Mouse (Mus musculus) left cerebral cortex, postnatal 10 days (tissue): ENCODE measurements around the gene Adamts8. TPM values are rescaled to one million over a fixed set of nuclear protein-coding genes. Genes with fewer than 3 reads are reported as not detected.

Experiments
- DNase-seq, 2 experiments: peaks; one replicate each; pipeline ENCODE4 v3.0.0; 2021 to 2022; ENCODE audit warnings: low spot score in 2 of 2, mixed read lengths in 1 of 2; ENCODE audit errors: extremely low spot score in 1 of 2
- intact Hi-C: fragments of 180-260 bp; cut with DNase I; formaldehyde crosslinking; loops from one replicate; pipeline ENCODE4 v1.15.1; 2025
- total RNA-seq, 2 experiments: library from RNA; stranded (reverse); gene quantifications; 2 replicates each; pipeline ENCODE4 v1.2.3; 2021

Adamts8 gene
- 10 to 100 TPM; 11.3 to 12.4 TPM for total RNA-seq

DNA sequence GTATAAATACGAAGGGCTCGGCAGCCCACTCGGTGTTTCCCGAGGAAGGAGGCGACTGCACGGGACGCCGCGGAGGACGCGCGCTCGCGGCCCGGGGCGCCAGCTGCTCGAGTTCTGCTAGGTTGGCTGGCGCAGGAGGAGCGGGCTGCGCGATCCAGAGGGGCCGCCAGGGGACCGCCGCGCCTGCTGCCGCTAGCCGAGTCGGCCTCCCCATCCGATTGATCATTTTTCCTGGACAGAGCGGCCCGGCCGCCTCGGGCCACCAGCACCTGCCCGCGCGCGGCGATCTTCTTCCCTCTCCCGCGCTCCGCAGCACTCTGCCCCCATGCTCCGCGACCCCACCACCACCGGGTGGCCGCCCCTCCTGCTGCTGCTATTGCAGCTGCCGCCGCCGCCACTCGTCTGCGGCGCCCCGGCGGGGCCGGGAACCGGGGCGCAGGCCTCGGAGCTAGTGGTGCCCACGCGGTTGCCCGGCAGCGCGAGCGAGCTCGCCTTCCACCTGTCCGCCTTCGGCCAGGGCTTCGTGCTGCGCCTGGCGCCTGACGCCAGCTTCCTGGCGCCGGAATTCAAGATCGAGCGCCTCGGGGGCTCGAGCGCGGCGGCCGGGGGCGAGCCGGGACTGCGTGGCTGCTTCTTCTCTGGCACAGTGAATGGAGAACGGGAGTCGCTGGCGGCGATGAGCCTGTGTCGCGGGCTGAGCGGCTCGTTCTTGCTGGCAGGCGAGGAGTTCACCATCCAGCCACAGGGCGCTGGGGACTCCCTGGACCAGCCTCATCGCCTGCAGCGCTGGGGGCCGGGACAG is at the start of gene Adamts8:
Gene Adamts8, plus strand, starts transcription at position 51 of the 802 bp plus-strand sequence.
- intact Hi-C loops = loop anchor here (2.0 to 10.0 kb wide), 2 partner anchors 140 to 498 kb away; no protein-coding TSS in a partner anchor
- peak in 1 of 2 experiments; percentile 80 for DNase-seq

- intact Hi-C loops = no loop called here
- no peak for DNase-seq
Measured at GRCm38 (mm10) chr9:30895618-30896017, 46.7 kb upstream of the Adamts8 start.

GRCm38 (mm10) chr9:30896752-30897151 is 45.6 kb upstream of the Adamts8 start:
- peak in 1 of 2 experiments; percentile 62 for DNase-seq
- intact Hi-C loops = no loop called here

GRCm38 (mm10) chr9:30897169-30897568 is 45.2 kb upstream of the Adamts8 start:
- intact Hi-C loops = no loop called here
- DNase-seq = no peak

GRCm38 (mm10) chr9:30902152-30902551 is 40.2 kb upstream of the Adamts8 start:
- intact Hi-C loops = no loop called here
- no peak for DNase-seq

GRCm38 (mm10) chr9:30902641-30903040 is 39.7 kb upstream of the Adamts8 start:
- intact Hi-C loops = no loop called here
- DNase-seq = no peak

DNA sequence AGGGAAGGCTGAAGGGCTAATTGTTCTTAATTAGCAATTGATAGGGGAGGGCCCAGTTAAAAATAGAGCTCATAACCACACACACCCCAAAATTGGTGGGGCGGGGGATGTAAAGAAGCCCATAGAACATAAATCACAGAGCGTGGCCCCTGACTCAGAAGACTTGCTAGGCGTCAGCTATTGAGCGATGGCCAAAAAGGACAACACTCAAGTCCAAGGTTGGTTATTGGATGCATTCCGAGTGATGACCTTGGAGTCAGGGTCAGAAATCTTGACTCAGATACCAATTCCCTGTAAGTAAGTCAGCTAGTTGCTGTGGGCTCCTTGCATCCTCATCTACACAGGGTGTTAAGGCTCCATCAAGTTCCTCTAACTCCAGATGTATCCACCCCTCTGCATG is 39.1 kb upstream of the Adamts8 start:
- intact Hi-C loops = no loop called here

GRCm38 (mm10) chr9:30905861-30906260 is 36.5 kb upstream of the Adamts8 start:
- intact Hi-C loops = no loop called here

More for the DNA sequence above, 39.1 kb upstream of the Adamts8 start:
- no peak for DNase-seq

GRCm38 (mm10) chr9:30906426-30906825 is 35.9 kb upstream of the Adamts8 start:
- intact Hi-C loops = no loop called here
- no peak for DNase-seq

More at GRCm38 (mm10) chr9:30905861-30906260, 36.5 kb upstream of the Adamts8 start:
- DNase-seq = no peak

DNA sequence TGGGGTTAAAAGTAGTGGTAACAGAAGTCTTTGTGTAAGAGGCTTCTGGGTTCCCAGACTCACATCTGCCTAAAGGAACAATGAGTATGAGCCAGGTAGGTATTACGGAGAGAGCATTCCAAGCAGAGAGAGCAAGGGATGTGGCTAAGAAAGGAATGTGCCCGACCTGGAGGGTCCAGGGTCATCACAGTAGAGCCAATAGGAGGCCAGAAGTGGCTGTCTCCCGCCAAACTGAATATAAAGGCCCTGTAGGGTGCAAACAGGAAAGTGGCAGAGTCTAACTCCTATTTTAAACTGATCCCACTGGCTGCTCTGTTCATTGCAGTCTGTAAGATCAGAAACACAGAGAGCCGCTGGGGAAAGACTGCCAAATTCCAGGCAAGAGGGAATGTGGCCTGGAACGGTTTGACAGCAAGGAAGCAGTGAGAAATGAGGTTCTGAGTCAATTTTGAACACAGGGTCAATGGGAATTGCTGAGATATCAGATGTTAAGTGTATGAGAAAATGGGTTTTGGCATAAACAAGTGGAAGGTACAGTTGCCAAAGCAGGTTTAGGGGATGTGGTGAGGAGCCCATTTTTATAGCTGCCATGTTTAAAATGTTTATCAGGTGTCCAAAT is 34.6 kb upstream of the Adamts8 start:
- intact Hi-C loops = no loop called here
- DNase-seq = no peak

- intact Hi-C loops = no loop called here
- no peak for DNase-seq
Measured at GRCm38 (mm10) chr9:30908296-30908690, 34.1 kb upstream of the Adamts8 start.

DNA sequence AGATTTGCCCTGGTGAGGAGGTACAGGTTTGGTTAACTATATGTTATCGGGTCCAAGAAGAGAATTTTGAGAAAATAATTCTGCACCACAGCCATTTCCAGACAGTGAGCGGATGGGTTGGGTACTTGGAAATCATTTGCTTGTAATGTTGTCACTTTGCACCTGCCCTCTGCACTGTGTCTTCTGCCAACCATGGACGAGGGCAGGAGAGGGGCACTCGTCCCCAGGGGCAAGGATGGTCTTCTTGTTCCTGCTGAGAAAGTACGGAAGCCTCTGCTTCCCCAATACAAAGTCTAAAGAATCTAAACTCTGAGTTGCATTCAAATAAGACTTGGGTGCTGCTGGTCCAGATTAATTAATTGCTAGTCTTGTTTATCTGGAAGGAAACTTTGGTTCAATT is 33.4 kb upstream of the Adamts8 start:
- DNase-seq = no peak
- intact Hi-C loops = no loop called here

DNA sequence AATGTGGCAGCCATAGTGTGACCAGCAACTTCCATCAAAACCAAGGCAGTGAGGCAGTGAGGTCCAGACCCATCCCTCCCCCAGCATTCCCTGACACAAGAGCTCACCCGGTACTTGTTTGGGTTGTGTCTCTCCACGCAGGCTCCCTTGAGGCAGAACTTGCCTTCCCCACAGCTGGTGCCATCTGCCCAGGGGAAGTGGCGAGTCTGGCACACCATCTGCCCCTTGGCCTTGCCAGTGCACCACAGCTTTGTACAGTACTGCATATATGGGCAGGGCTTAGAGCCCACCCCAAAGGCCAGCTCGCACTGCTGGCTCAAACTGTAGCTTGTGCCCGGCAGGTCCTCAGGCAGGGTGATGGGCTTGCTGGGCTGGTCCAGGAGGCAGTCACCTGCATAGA is 31.9 kb upstream of the Adamts8 start:
- intact Hi-C loops = no loop called here
- DNase-seq = no peak

DNA sequence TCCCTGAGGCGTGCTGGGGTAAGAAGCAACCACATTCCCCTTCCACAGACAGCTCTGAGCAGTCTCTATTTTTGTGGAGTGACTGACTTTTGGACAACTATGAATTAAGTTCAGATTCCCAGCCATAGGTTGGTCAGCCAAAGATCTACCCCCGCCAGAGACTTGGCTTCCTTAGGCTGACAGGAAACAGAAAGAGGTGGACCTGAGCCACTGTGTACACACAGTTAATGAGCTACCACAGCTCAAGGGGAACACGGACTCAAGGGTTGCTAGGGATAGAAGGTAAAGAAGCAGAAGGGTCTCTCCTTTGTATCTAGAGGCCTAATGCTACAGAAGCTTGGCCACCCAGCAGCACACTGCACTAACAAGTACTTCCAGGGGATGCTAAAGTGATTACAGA is 30.2 kb upstream of the Adamts8 start:
- no peak for DNase-seq
- intact Hi-C loops = no loop called here

- DNase-seq = no peak
- intact Hi-C loops = no loop called here
Measured at GRCm38 (mm10) chr9:30913429-30913828, 28.9 kb upstream of the Adamts8 start.

DNA sequence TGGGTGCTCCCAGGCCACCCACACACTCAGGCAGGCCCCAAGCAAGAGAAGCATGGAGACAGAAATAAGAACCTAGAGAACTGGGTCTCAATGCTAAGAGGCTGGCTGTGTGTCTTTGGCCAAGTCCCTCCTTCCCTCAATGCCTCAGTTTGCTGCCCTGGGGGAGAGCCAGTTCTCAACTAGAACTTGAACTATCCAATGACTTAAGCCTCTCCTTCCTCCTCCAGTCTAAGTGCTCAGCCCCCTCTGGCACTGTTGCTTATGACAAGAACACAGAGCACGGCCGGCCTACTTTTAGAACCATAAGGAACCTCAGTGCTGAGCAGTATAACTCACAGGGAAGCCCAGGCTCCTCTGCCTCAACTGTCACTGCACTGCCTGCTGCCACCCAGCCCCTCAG is 28.1 kb upstream of the Adamts8 start:
- no peak for DNase-seq
- intact Hi-C loops = no loop called here

GRCm38 (mm10) chr9:30916266-30916968 is 25.9 kb upstream of the Adamts8 start:
- intact Hi-C loops = no loop called here
- no peak for DNase-seq

DNA sequence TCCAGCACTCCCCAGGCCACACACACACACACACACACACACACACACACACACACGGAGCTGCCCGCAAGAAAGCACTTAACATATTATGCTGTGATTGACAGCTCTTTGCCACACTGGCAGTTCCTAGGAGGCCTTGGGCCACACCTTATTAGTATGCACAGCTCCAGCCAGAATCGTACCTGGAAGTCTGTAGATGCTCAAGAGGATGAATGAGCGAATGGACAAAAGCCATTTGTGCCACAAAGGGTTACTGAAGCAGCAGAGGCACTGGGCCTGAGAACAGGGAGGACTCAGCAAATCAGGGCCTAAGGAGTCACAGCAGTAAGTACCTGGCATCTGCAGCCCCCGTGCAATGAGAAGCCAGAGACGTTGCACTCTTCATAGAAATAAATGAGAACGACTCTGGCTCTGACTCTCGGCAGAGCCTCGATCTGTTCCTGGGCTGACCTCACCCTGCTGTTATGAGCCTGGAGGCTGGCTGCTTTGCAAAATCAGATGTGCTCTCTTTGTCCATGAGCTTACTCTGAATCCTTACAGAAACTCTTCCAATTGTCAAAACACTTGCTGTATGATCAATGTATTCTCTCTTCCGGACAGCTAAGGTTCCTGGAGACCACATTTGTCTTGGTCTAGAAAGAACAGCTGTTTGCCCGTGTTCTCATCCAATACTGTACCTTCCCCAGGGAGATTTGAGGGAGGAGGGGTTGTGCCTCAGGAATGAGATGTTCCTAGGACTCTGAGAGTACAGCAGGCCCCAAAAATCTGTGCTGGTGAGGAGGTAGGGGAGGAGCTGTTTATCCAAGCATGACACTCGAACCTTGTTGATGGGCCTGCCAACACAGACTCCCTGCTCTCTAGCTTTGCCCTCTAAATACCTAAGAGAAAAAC is 23.7 kb upstream of the Adamts8 start:
- no peak for DNase-seq
- intact Hi-C loops = no loop called here

DNA sequence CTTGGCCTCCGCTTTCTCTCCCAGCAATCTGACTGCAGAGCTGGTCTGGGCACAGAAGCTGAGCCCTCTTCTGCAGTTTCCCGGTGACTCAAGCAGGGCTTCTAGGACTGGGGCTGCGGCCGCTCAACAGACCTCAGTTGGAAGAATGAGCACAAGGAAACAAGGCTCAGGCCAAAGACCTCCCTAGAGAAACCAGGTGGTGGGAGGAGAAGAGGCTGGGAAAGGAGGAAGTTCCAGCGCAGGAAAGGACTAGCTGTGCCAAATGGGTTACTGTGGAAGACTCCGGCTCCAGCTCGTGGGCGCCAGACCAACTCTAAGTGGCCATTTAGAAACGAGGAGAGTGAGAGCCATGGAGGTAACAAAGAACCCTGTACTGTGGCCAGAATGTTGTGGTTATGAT is 22.7 kb upstream of the Adamts8 start:
- intact Hi-C loops = loop anchor here (10.0 kb wide), 1 partner anchor 195 kb away; no protein-coding TSS in a partner anchor
- DNase-seq = no peak
